Mouse (Mus musculus): ENCODE measurements around the gene Celf5. TPM values are rescaled to one million over a fixed set of nuclear protein-coding genes. Genes with fewer than 3 reads are reported as not detected.

The Celf5 gene
- polyA plus RNA-seq, 1 experiment from 2014 or later, result 77.6 TPM

DNA sequence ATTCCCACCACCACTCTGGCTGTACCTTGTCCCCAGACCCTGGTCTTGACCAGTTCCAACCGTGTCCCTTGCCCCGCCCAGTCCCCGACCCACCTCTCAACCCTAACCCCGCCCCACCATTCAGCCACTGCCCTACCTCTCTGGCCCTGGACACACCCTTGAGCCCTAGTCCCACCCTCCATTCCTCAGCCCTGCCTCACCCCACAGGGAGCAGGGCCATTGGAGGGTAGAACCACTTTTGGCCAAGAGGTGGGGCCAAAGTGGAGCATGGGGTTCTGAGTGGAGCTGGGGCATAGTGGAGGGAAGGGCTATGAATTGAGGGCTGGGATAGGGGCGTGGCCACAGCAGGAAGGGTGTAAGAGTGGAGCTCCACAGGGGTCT, 17.3 kb downstream of the Celf5 start:
- no peaks in the 10 kb centered on the region for H3K9me3 ChIP-seq
- 11% methylated on average over 5 of the region's 5 CpGs for WGBS

DNA sequence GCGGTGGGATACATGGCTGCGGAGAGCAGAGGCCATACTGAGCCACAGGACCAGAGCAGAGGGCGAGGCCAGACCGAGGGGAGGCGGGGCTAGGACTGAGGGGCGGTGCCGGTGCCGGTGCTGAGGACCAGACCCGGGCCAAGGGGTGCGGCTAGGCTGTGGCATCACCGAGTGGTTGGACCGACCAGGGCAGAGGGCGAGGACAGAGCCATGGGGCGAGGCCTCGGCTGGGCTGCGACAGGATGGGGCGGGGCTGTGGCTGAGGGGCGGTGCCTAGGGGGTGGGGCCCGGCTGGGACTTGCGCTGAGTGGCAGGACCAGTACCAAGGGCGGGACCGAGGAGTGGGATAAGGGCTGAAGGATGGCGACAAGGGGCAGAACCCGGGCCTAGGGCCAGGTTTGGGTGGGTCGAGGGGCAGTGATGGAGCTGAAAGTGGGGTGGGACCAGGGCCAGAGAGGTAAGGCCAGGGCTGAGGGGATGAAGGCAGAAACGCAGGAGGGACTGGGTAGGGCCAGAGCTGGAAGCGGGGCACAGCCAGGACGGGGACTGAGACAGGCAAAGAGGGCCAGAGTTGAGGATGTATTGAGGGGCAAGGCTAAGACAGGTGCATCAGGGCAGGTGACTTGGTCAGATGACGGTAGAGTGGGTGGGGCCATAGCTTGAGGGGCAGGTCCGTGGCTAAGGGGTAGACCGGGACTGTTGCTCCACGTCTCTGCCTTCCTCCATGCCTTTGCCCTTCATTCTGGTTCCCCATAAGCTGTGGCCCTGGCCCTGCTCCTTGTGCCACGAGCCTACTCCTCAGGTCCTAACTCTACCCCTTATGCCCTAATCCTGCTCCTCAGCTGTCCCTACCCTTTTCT, 17.9 kb downstream of the Celf5 start:
- 4% methylated on average over 33 of the region's 33 CpGs for WGBS
- peak; percentile 70 for ATAC-seq (ENCODE audit: low FRiP score, low read depth)
- no peaks in the 10 kb centered on the region for H3K9me3 ChIP-seq
- H3K9ac ChIP-seq, result no peak overlapping the region
- H3K4me1 ChIP-seq (replicated peaks), result peaks cover 7% of the 10 kb centered on the region; the same call in 1 of the 2 replicates
- no peak overlapping the region for H3K27ac ChIP-seq (replicated peaks)
- peaks cover 33% of the 10 kb centered on the region for H3K27me3 ChIP-seq
- H3K4me2 ChIP-seq, result peak overlapping the region; percentile 46
- H3K36me3 ChIP-seq, result peaks cover 24% of the 10 kb centered on the region
- peak overlapping the region; percentile 27 for H3K4me3 ChIP-seq

More for the DNA sequence above, 17.3 kb downstream of the Celf5 start:
- Histone ChIP-seq H3K4me3 (no peak overlapping the region), H3K36me3 (peaks cover 24% of the 10 kb centered on the region), H3K4me1 (replicated peaks) (peaks cover 7% of the 10 kb centered on the region; the same call in 1 of the 2 replicates), H3K9ac (no peak overlapping the region), H3K4me2 (no peak overlapping the region), H3K27ac (replicated peaks) (no peak overlapping the region), H3K27me3 (peaks cover 33% of the 10 kb centered on the region)
- ATAC-seq (ENCODE audit: low FRiP score, low read depth), result no peak; the same call in 1 of the 2 replicates

DNA sequence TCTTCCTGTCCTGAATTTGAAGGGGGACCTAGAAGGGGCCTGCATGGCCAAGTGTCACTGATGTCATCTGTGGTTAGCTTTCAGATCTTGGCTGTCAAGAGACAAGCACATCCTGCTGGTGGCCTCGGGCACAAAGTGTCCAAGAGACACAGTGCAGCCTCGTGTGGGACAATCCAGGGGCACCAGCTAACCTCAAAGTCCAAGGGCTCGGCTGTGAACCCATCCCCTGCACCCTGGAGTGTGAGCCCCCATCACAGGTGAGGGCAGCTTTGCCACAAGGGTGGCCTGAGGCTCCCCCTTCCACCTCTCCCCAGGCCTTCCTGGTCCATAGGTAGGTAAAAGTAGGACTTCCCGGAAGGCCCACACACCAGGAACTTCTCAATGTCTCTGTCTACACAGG, 19.0 kb downstream of the Celf5 start:
- 74% methylated on average over 4 of the region's 4 CpGs for WGBS
- peaks cover 21% of the 10 kb centered on the region for H3K36me3 ChIP-seq
- no peak overlapping the region for H3K4me2 ChIP-seq
- no peak for ATAC-seq (ENCODE audit: low FRiP score, low read depth)
- H3K9me3 ChIP-seq, result no peaks in the 10 kb centered on the region
- peaks cover 7% of the 10 kb centered on the region; the same call in 1 of the 2 replicates for H3K4me1 ChIP-seq (replicated peaks)
- peaks cover 33% of the 10 kb centered on the region for H3K27me3 ChIP-seq
- H3K4me3 ChIP-seq, result no peak overlapping the region
- H3K9ac ChIP-seq, result no peak overlapping the region
- H3K27ac ChIP-seq (replicated peaks), result no peak overlapping the region

DNA sequence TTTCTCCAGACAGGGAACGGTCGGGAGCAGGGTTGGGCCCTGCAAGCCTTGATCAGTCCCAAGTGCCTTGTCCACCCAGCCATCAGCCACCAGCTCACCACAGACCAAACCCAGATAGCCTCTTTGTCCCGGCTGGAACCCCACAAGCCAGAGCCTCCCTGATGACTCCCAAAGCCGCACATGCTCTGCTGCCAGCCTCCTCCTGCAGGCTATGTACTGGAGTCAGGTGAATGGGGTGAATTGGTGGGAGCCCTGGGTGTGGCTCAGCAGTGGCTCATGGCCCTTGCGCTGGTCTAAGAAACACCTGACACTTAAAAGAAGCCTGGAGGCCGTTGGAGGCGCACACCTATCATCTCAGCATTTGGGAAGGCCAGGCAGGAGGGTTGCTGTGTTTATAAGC, 19.6 kb downstream of the Celf5 start:
- Histone ChIP-seq H3K9me3 (no peaks in the 10 kb centered on the region), H3K36me3 (peaks cover 16% of the 10 kb centered on the region), H3K27me3 (peaks cover 33% of the 10 kb centered on the region), H3K27ac (replicated peaks) (no peak overlapping the region), H3K4me2 (no peak overlapping the region), H3K4me1 (replicated peaks) (peaks cover 7% of the 10 kb centered on the region; the same call in 1 of the 2 replicates), H3K9ac (no peak overlapping the region), H3K4me3 (no peak overlapping the region)
- no peak for ATAC-seq (ENCODE audit: low FRiP score, low read depth)
- WGBS, result 77% methylated on average over 7 of the region's 7 CpGs

DNA sequence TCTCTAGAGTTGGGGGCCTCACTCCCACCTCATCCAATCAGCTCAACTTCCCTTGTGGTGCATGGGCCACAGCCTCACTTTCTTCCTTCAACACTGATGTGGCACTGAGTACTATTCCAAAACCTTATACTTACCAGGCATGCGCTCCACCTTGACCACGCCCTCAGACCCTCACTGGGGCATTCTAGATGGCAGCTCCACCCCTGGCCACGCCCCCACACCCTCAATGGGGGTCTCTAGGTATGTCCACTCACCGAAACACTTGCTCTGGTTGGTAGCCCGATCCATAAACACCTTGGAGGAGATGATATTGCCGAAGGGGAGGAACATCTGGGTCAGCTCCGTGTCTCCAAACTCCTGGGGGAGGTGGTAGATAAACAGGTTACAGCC, 20.1 kb downstream of the Celf5 start:
- WGBS, result 34% methylated on average over 7 of the region's 7 CpGs
- Histone ChIP-seq H3K27ac (replicated peaks) (no peak overlapping the region), H3K9me3 (no peaks in the 10 kb centered on the region), H3K4me2 (no peak overlapping the region), H3K27me3 (peaks cover 33% of the 10 kb centered on the region), H3K4me3 (no peak overlapping the region), H3K36me3 (peaks cover 11% of the 10 kb centered on the region), H3K9ac (no peak overlapping the region), H3K4me1 (replicated peaks) (peaks cover 7% of the 10 kb centered on the region; the same call in 1 of the 2 replicates)
- no peak for ATAC-seq (ENCODE audit: low FRiP score, low read depth)

DNA sequence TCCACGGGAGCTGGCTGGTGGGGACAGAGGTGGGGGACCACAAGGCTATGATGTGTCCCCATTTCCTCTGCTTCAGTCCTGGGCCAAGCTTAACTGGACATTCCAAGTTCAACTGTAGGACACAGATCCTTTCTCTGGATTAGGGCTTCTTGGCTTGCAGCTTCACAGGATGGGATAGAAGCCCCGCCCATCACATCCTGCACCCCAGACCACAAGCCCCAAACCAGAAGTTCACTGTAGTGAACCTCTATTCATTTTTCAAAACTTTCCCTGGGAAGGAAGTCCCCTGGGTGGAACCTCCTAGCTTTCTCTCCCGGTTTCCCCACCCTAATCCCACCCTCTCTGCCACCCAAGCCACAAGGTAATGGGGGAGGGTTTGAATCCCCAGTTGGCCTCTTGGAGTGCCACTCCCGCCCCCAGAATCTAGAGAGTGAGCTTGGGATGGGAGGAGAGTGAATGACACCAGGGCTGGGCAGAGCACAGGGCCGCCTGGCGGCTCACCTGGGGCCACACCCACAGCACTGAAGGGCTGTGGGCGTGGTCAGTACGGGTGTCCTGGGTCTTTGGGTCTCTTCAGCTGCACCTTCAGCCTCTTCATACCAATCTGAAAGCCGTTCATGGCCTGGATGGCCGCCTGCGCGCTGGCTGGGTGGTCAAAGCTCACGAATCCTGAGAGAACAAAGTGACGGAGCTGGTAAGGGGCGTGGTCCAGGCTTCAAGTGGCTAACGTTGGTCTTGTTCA, 20.7 kb downstream of the Celf5 start:
- no peak for ATAC-seq (ENCODE audit: low FRiP score, low read depth)
- no peak overlapping the region for H3K4me2 ChIP-seq
- no peak overlapping the region for H3K4me3 ChIP-seq
- peaks cover 7% of the 10 kb centered on the region; the same call in 1 of the 2 replicates for H3K4me1 ChIP-seq (replicated peaks)
- no peak overlapping the region for H3K27ac ChIP-seq (replicated peaks)
- 11% methylated on average over 16 of the region's 16 CpGs for WGBS
- H3K27me3 ChIP-seq, result peaks cover 33% of the 10 kb centered on the region
- no peak overlapping the region for H3K9ac ChIP-seq
- H3K36me3 ChIP-seq, result peaks cover 9% of the 10 kb centered on the region
- no peaks in the 10 kb centered on the region for H3K9me3 ChIP-seq

DNA sequence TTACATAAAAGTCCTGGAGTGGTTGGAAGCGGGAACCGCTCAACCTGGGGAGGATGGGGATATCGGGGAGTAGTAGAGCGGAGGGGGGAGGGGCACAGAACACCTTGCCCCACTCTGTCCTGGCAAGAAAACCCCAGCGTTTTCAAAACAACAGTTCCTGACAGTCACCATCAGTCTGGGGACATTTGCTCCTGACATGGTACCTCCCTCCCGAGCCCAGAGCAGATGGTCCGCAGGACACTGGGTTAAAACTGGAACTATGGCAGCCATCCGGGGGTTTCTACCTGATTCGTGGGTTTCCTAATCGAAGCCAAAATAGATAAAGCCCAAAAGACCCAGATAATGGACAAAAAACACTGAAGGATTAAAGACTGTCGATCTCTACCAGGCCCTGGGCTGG, 21.6 kb downstream of the Celf5 start:
- no peak for ATAC-seq (ENCODE audit: low FRiP score, low read depth)
- 50% methylated on average over 11 of the region's 11 CpGs for WGBS
- H3K27me3 ChIP-seq, result peaks cover 33% of the 10 kb centered on the region
- peaks cover 7% of the 10 kb centered on the region; the same call in 1 of the 2 replicates for H3K4me1 ChIP-seq (replicated peaks)
- no peaks in the 10 kb centered on the region for H3K9me3 ChIP-seq
- H3K36me3 ChIP-seq, result peaks cover under 1% of the 10 kb centered on the region; the same call in 1 of the 2 replicates
- no peak overlapping the region for H3K9ac ChIP-seq
- H3K4me3 ChIP-seq, result no peak overlapping the region
- H3K27ac ChIP-seq (replicated peaks), result no peak overlapping the region
- no peak overlapping the region for H3K4me2 ChIP-seq

DNA sequence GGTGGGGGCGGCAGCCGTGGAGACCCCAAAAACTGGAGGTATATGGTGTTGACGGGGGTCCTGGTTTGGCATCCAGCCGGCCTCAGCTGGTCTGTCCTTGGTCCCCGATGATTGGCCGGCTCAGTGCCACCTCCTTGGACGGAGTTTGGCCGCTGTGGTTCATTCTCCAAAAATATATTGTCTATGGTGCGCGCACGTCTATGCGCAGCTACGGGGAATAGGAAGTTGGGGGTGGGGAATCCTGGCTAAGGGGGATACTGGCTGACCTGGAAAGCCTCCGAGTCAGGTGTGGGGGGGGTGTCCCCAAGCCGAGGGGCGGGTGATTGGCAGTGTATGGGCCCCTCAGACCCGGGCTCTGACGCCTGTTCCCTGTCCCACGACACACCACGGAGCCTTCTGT, 22.0 kb downstream of the Celf5 start:
- H3K27me3 ChIP-seq, result peaks cover 35% of the 10 kb centered on the region

DNA sequence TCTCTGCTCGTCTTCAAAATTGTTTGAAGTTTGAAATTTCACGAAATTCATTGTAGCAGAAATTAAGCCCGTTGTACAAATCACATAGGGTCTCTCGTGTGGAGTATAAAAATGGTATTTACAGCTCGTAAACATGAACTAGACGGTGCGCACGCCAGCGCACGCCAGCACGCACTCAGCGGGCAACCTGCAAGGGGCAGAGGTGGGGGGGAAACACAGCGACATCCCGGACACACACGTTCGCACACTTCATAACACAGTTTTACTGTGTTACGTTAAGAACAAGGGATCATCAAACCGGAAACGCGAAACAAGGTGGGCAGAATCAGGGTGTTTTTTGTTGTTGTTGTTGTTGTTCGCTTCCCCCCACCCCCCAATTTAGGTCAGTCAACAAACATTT, 23.1 kb downstream of the Celf5 start:
- H3K9me3 ChIP-seq, result no peaks in the 10 kb centered on the region
- H3K27me3 ChIP-seq, result peaks cover 41% of the 10 kb centered on the region
- no peak overlapping the region for H3K4me3 ChIP-seq
- ATAC-seq (ENCODE audit: low FRiP score, low read depth), result no peak
- H3K4me2 ChIP-seq, result no peak overlapping the region
- no peak overlapping the region for H3K9ac ChIP-seq
- no peak overlapping the region for H3K27ac ChIP-seq (replicated peaks)
- 73% methylated on average over 21 of the region's 21 CpGs for WGBS
- H3K36me3 ChIP-seq, result no peaks in the 10 kb centered on the region
- H3K4me1 ChIP-seq (replicated peaks), result peaks cover 4% of the 10 kb centered on the region; the same call in 1 of the 2 replicates

More for the DNA sequence above, 22.0 kb downstream of the Celf5 start:
- Histone ChIP-seq H3K9me3 (no peaks in the 10 kb centered on the region), H3K4me1 (replicated peaks) (peaks cover 7% of the 10 kb centered on the region; the same call in 1 of the 2 replicates), H3K4me3 (no peak overlapping the region), H3K36me3 (no peaks in the 10 kb centered on the region), H3K9ac (no peak overlapping the region), H3K4me2 (no peak overlapping the region), H3K27ac (replicated peaks) (no peak overlapping the region)
- ATAC-seq (ENCODE audit: low FRiP score, low read depth), result no peak
- WGBS, result 28% methylated on average over 20 of the region's 20 CpGs

DNA sequence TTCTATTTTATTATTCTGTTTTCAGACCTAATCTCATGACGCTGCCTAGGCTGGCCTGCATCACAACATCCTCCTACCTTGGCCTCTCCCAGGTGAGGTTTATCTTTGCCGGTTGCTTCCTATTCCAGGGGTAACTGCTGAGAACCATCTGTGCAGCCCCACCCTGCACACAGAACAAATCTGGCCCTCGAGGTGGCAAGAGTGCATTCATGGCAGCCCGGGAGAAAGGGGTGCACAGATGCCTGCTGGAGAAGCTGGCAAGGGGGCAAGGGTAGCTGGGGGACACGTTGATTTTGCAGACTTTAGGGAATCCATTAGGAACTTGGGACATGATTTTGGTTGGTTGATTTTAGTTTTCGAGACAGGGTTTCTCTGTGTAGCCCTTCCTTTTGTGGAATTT, 24.2 kb downstream of the Celf5 start:
- ATAC-seq (ENCODE audit: low FRiP score, low read depth), result no peak
- Histone ChIP-seq H3K27me3 (peaks cover 43% of the 10 kb centered on the region), H3K4me2 (no peak overlapping the region), H3K9me3 (no peaks in the 10 kb centered on the region), H3K27ac (replicated peaks) (no peak overlapping the region), H3K9ac (no peak overlapping the region), H3K36me3 (no peaks in the 10 kb centered on the region), H3K4me1 (replicated peaks) (no peaks in the 10 kb centered on the region), H3K4me3 (no peak overlapping the region)
- 82% methylated on average over 6 of the region's 6 CpGs for WGBS

DNA sequence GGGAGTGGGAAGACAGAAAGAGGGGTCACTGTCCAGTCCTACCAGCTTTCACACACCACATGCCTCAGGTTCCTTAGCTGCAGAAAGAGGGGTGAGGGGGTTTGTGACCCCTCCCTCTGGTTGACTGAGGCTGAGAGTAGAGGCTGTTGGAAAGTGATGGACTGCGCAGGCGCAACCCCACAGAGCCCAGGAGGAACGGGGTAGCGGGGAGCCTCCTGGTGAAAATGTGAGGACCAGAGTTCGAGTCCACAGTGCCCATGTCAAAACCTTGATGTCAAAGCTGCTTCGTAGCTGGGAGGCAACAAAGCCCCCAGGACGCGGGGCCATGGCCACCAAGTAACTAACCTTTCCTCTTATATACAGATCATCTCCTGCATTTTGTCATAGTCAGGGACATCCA, 24.9 kb downstream of the Celf5 start:
- Histone ChIP-seq H3K9me3 (no peaks in the 10 kb centered on the region), H3K4me2 (no peak overlapping the region), H3K9ac (no peak overlapping the region), H3K27ac (replicated peaks) (no peak overlapping the region), H3K27me3 (peaks cover 42% of the 10 kb centered on the region), H3K36me3 (no peaks in the 10 kb centered on the region), H3K4me1 (replicated peaks) (no peaks in the 10 kb centered on the region), H3K4me3 (no peak overlapping the region)
- 81% methylated on average over 8 of the region's 8 CpGs for WGBS
- no peak for ATAC-seq (ENCODE audit: low FRiP score, low read depth)

DNA sequence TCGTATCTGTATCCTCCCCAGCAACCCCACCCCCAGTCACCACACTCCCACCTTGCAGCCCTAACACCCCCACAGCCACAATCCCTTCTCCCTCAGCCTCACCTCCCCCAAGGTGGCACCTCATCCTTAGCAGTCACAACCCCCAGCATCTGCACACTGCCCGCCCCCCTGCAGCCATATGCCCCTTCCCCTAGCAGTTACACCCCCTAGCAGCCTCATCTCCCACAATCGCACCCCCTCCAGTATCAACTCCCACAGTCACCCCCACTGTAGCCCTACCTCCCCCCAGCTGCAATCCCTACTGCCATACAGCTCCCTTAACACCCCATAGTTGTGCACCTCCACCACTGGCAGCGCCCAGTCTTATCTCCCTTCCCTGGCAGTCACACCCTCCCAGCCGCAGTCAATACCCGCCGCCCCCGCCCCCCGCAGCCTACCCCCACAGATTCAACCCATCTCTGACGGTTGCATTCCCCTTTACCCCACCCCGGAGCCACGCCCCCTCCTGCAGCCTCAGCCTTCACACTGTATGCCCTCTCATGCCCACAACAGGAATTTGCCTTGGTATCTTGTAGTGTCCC, 25.4 kb downstream of the Celf5 start:
- Histone ChIP-seq H3K27ac (replicated peaks) (no peak overlapping the region), H3K9me3 (no peaks in the 10 kb centered on the region), H3K27me3 (peaks cover 40% of the 10 kb centered on the region), H3K4me2 (no peak overlapping the region), H3K4me1 (replicated peaks) (no peaks in the 10 kb centered on the region), H3K9ac (no peak overlapping the region), H3K4me3 (no peak overlapping the region), H3K36me3 (no peaks in the 10 kb centered on the region)
- WGBS, result 59% methylated on average over 12 of the region's 12 CpGs
- no peak for ATAC-seq (ENCODE audit: low FRiP score, low read depth)
